Mouse (Mus musculus) bone marrow macrophage, adult 2 months (primary cell): ENCODE data around the gene Hddc2.

Experiments used
- CTCF ChIP-seq: IDR thresholded peaks from 2 replicates; pipeline ENCODE4 v1.5.1; 2012; ENCODE audit warnings: low read depth, mild to moderate bottlenecking, low read length, moderate library complexity
- POLR2A ChIP-seq: IDR thresholded peaks from 2 replicates; pipeline ENCODE4 v1.6.1; 2012; ENCODE audit warnings: mild to moderate bottlenecking, low read depth, low read length, borderline replicate concordance

GRCm38 (mm10) chr10:31307024-31307598 lies 6.1 kb upstream of the Hddc2 start:
- no peak for TF ChIP-seq CTCF
- TF ChIP-seq POLR2A: no peak
